Mouse (Mus musculus): Measurements from ENCODE around the gene Ptk7. TPM values are rescaled to one million over a fixed set of nuclear protein-coding genes. Genes with fewer than 3 reads are reported as not detected.

Ptk7 gene
- polyA plus RNA-seq, 1 experiment from 2014 or later, result 25.9 TPM

Small RNAs within 50 kb of the gene (microRNA-seq; reads per million reads assigned to microRNA genes)
- gene Mir6976, result 0.83 reads per million

Other genes with a start within 250 kb of the Ptk7 start
- 10.2 and 11.8 TPM in 2 replicates for gene Zfp318, start 245.8 kb downstream of the Ptk7 start, polyA plus RNA-seq (2015; fragmentation: Nextera tagmentation; extraction: Ambion mirVana)
- 3.3 and 3.6 TPM in 2 replicates for gene Crip3, start 200.6 kb downstream of the Ptk7 start, polyA plus RNA-seq (2015; fragmentation: Nextera tagmentation; extraction: Ambion mirVana)
- gene Slc22a7, start 191.0 kb downstream of the Ptk7 start, polyA plus RNA-seq (2015; fragmentation: Nextera tagmentation; extraction: Ambion mirVana), result not detected in 2 replicates
- gene Ttbk1, start 141.8 kb downstream of the Ptk7 start, polyA plus RNA-seq (2015; fragmentation: Nextera tagmentation; extraction: Ambion mirVana), result 5.1 and 5.5 TPM in 2 replicates
- gene Dnph1, start 132.8 kb downstream of the Ptk7 start, polyA plus RNA-seq (2015; fragmentation: Nextera tagmentation; extraction: Ambion mirVana), result 18.7 and 19.0 TPM in 2 replicates
- gene Cul9, start 83.1 kb downstream of the Ptk7 start, polyA plus RNA-seq (2015; fragmentation: Nextera tagmentation; extraction: Ambion mirVana), result 19.7 and 25.1 TPM in 2 replicates
- gene Srf, start 73.3 kb downstream of the Ptk7 start, polyA plus RNA-seq (2015; fragmentation: Nextera tagmentation; extraction: Ambion mirVana), result 3.5 and 3.6 TPM in 2 replicates
- 32.3 and 34.1 TPM in 2 replicates for gene Klc4, start 16.5 kb upstream of the Ptk7 start, polyA plus RNA-seq (2015; fragmentation: Nextera tagmentation; extraction: Ambion mirVana)
- gene Mrpl2, start 16.7 kb upstream of the Ptk7 start, polyA plus RNA-seq (2015; fragmentation: Nextera tagmentation; extraction: Ambion mirVana), result 64.5 and 73.7 TPM in 2 replicates
- gene Cul7, start 20.8 kb upstream of the Ptk7 start, polyA plus RNA-seq (2015; fragmentation: Nextera tagmentation; extraction: Ambion mirVana), result 39.9 and 45.4 TPM in 2 replicates
- 51.4 and 54.8 TPM in 2 replicates for gene Rrp36, start 44.8 kb upstream of the Ptk7 start, polyA plus RNA-seq (2015; fragmentation: Nextera tagmentation; extraction: Ambion mirVana)
- 317 and 353 TPM in 2 replicates for gene Mea1, start 49.3 kb upstream of the Ptk7 start, polyA plus RNA-seq (2015; fragmentation: Nextera tagmentation; extraction: Ambion mirVana)
- 176 and 179 TPM in 2 replicates for gene Klhdc3, start 51.4 kb upstream of the Ptk7 start, polyA plus RNA-seq (2015; fragmentation: Nextera tagmentation; extraction: Ambion mirVana)
- gene Ppp2r5d, start 75.6 kb upstream of the Ptk7 start, polyA plus RNA-seq (2015; fragmentation: Nextera tagmentation; extraction: Ambion mirVana), result 102 and 112 TPM in 2 replicates
- gene Pex6, start 82.0 kb upstream of the Ptk7 start, polyA plus RNA-seq (2015; fragmentation: Nextera tagmentation; extraction: Ambion mirVana), result 23.0 and 25.7 TPM in 2 replicates
- gene Gnmt, start 99.7 kb upstream of the Ptk7 start, polyA plus RNA-seq (2015; fragmentation: Nextera tagmentation; extraction: Ambion mirVana), result 1.1 and 1.7 TPM in 2 replicates
- gene Cnpy3, start 122.7 kb upstream of the Ptk7 start, polyA plus RNA-seq (2015; fragmentation: Nextera tagmentation; extraction: Ambion mirVana), result 71.4 and 78.0 TPM in 2 replicates
- 0.16 TPM in 1 of 2 replicates, not detected in the other for gene Ptcra, start 134.2 kb upstream of the Ptk7 start, polyA plus RNA-seq (2015; fragmentation: Nextera tagmentation; extraction: Ambion mirVana)
- 49.8 and 57.2 TPM in 2 replicates for gene 2310039H08Rik, start 143.1 kb upstream of the Ptk7 start, polyA plus RNA-seq (2015; fragmentation: Nextera tagmentation; extraction: Ambion mirVana)
- gene Rpl7l1, start 153.2 kb upstream of the Ptk7 start, polyA plus RNA-seq (2015; fragmentation: Nextera tagmentation; extraction: Ambion mirVana), result 75.5 and 80.4 TPM in 2 replicates
- 6.0 and 6.2 TPM in 2 replicates for gene Bicral, start 229.0 kb upstream of the Ptk7 start, polyA plus RNA-seq (2015; fragmentation: Nextera tagmentation; extraction: Ambion mirVana)